Mouse (Mus musculus): Measurements from ENCODE around the gene Gm9837.
A peak's percentile ranks its signal among the peaks of the same experiment; 100 is the strongest.

Gene Gm9837

GRCm38 (mm10) chr11:53425251-53425650, 45.0 kb downstream of the Gm9837 start:
- no peak for DNase-seq

GRCm38 (mm10) chr11:53424826-53425225, 45.5 kb downstream of the Gm9837 start:
- DNase-seq = peak; percentile 39

GRCm38 (mm10) chr11:53423036-53423435, 47.2 kb downstream of the Gm9837 start, which contains the start of gene Leap2:
TSS of gene Leap2 (minus strand) at chr11:53423170.
- DNase-seq = no peak

Measured in lung, postnatal 14 days (tissue).